Mouse (Mus musculus) myocyte (in vitro differentiated cells): ENCODE results near the gene Ank. TPM values are rescaled to one million over a fixed set of nuclear protein-coding genes. Genes with fewer than 3 reads are reported as not detected.

Source experiments
- H3K27me3 ChIP-seq: one replicate; pipeline ENCODE4 v1.6.1; 2011; ENCODE audit not compliant: control insufficient read depth, insufficient read depth, insufficient read length
- H3K36me3 ChIP-seq: one replicate; pipeline ENCODE4 v1.6.1; 2011; ENCODE audit not compliant: control insufficient read depth, insufficient read depth
- H3K4me2 ChIP-seq: one replicate; pipeline ENCODE4 v1.6.1; 2011; ENCODE audit warnings: low read depth, control low read depth
- H3K4me3 ChIP-seq: one replicate; pipeline ENCODE4 v1.5.1; 2011; ENCODE audit warnings: mild to moderate bottlenecking, control low read depth, moderate library complexity
- H3K79me2 ChIP-seq: one replicate; pipeline ENCODE4 v1.6.1; 2011; ENCODE audit not compliant: control insufficient read depth, insufficient read depth
- H3ac ChIP-seq: one replicate; pipeline ENCODE4 v1.6.1; 2011; ENCODE audit not compliant: control insufficient read depth, insufficient read length
- CEBPB ChIP-seq: IDR thresholded peaks from 2 replicates; pipeline ENCODE4 v1.6.1; 2011; ENCODE audit warnings: mild to moderate bottlenecking, moderate library complexity; ENCODE audit not compliant: poor library complexity, insufficient read depth, severe bottlenecking
- E2F4 ChIP-seq: IDR thresholded peaks from one replicate; pipeline ENCODE4 v1.6.1; 2011; ENCODE audit warnings: mild to moderate bottlenecking, control low read depth, moderate library complexity; ENCODE audit not compliant: insufficient read depth
- MAX ChIP-seq: IDR thresholded peaks from one replicate; pipeline ENCODE4 v1.6.1; 2011; ENCODE audit warnings: low read depth, mild to moderate bottlenecking, control low read depth
- MYOD1 ChIP-seq, 3 experiments: IDR thresholded peaks; one replicate each; pipeline ENCODE4 v1.6.1; 2011; ENCODE audit warnings: control low read depth in 2 of 3, low read depth in 2 of 3, mild to moderate bottlenecking in 2 of 3, moderate library complexity in 1 of 3; ENCODE audit not compliant: insufficient read length in 2 of 3, control insufficient read depth in 1 of 3
- MYOG ChIP-seq, 3 experiments: IDR thresholded peaks; one replicate each; pipeline ENCODE4 v1.6.1; 2011; ENCODE audit warnings: control low read depth in 2 of 3, low read depth in 2 of 3, mild to moderate bottlenecking in 2 of 3; ENCODE audit not compliant: insufficient read length in 2 of 3, control insufficient read depth in 1 of 3, insufficient read depth in 1 of 3
- POLR2A ChIP-seq: IDR thresholded peaks from one replicate; pipeline ENCODE4 v1.6.1; 2011; ENCODE audit warnings: low read depth, mild to moderate bottlenecking, control low read depth, moderate library complexity; ENCODE audit not compliant: insufficient read length
- POLR2AphosphoS2 ChIP-seq: IDR thresholded peaks from one replicate; pipeline ENCODE4 v1.6.1; 2011; ENCODE audit warnings: low read depth, control low read depth; ENCODE audit not compliant: insufficient read length
- REST ChIP-seq: IDR thresholded peaks from one replicate; pipeline ENCODE4 v1.6.1; 2011; ENCODE audit warnings: mild to moderate bottlenecking, control low read depth, moderate library complexity; ENCODE audit not compliant: insufficient read depth, insufficient read length
- SRF ChIP-seq: IDR thresholded peaks from one replicate; pipeline ENCODE4 v1.6.1; 2011; ENCODE audit warnings: low read depth; ENCODE audit not compliant: control insufficient read depth, insufficient read length
- TCF12 ChIP-seq: IDR thresholded peaks from one replicate; pipeline ENCODE4 v1.6.1; 2011; ENCODE audit warnings: mild to moderate bottlenecking, control low read depth; ENCODE audit not compliant: poor library complexity, insufficient read depth, severe bottlenecking
- TCF3 ChIP-seq: IDR thresholded peaks from one replicate; pipeline ENCODE4 v1.6.1; 2011; ENCODE audit warnings: low read depth, control low read depth; ENCODE audit not compliant: insufficient read length
- USF1 ChIP-seq: IDR thresholded peaks from one replicate; pipeline ENCODE4 v1.6.1; 2011; ENCODE audit warnings: low read depth, mild to moderate bottlenecking, control low read depth, moderate library complexity
- polyA plus RNA-seq: library from polyadenylated mRNA; unstranded; fragments of >200 nt; fragmentation: generic; extraction: Trizol; gene quantifications from one replicate; pipeline ENCODE4 v1.2.1, GENCODE M21; 2012; ENCODE audit warnings: missing spikeins

The Ank gene
- polyA plus RNA-seq, 1 experiment, result 103 TPM

GRCm38 (mm10) chr15:27488042-27488441, 21.6 kb downstream of the Ank start:
- Histone ChIP-seq H3K4me2 (peak overlapping the region; percentile 4), H3ac (no peak overlapping the region), H3K27me3 (no peaks in the 10 kb centered on the region), H3K79me2 (peaks cover 99% of the 10 kb centered on the region), H3K36me3 (peaks cover 11% of the 10 kb centered on the region), H3K4me3 (no peak overlapping the region)
- no peak for TF ChIP-seq SRF
- peak in 2 of 3 experiments; percentile 25 to 77 for TF ChIP-seq MYOG (IDR thresholded peaks at IDR 0.05; ENCODE audit: control insufficient read depth in 1 of 3, insufficient read depth in 1 of 3, insufficient read length in 2 of 3, low read depth in 2 of 3)
- peak in 2 of 3 experiments; percentile 13 to 61 for TF ChIP-seq MYOD1 (IDR thresholded peaks at IDR 0.05; ENCODE audit: control insufficient read depth in 1 of 3, insufficient read length in 2 of 3, low read depth in 2 of 3)

- Histone ChIP-seq H3K4me2 (no peak overlapping the region), H3ac (no peak overlapping the region), H3K79me2 (peaks cover 99% of the 10 kb centered on the region), H3K36me3 (peaks cover 15% of the 10 kb centered on the region), H3K27me3 (no peaks in the 10 kb centered on the region), H3K4me3 (no peak overlapping the region)
- no peak for TF ChIP-seq REST
- no peak for TF ChIP-seq MAX
- no peak for TF ChIP-seq E2F4
- TF ChIP-seq MYOD1 (IDR thresholded peaks at IDR 0.05; ENCODE audit: control insufficient read depth in 1 of 3, insufficient read length in 2 of 3, low read depth in 2 of 3), result no peak
- TF ChIP-seq TCF3, result no peak
- TF ChIP-seq TCF12, result no peak
- TF ChIP-seq CEBPB, result no peak
- TF ChIP-seq USF1, result no peak
- no peak for TF ChIP-seq MYOG (IDR thresholded peaks at IDR 0.05; ENCODE audit: control insufficient read depth in 1 of 3, insufficient read depth in 1 of 3, insufficient read length in 2 of 3, low read depth in 2 of 3)
- no peak for TF ChIP-seq POLR2A
- no peak for TF ChIP-seq POLR2AphosphoS2
- no peak for TF ChIP-seq SRF
Observed at GRCm38 (mm10) chr15:27490676-27491075, 24.2 kb downstream of the Ank start.

GRCm38 (mm10) chr15:27491425-27492070, 25.1 kb downstream of the Ank start:
- H3K36me3 ChIP-seq, result peaks cover 15% of the 10 kb centered on the region
- H3K4me3 ChIP-seq, result no peak overlapping the region

GRCm38 (mm10) chr15:27492156-27492555, 25.7 kb downstream of the Ank start:
- Histone ChIP-seq H3K27me3 (no peaks in the 10 kb centered on the region), H3K4me3 (no peak overlapping the region), H3ac (no peak overlapping the region), H3K79me2 (peaks cover 99% of the 10 kb centered on the region), H3K4me2 (no peak overlapping the region), H3K36me3 (peaks cover 15% of the 10 kb centered on the region)
- TF ChIP-seq TCF3 (no peak), POLR2AphosphoS2 (no peak), POLR2A (no peak), SRF (no peak), TCF12 (no peak), MYOG (IDR thresholded peaks at IDR 0.05; ENCODE audit: control insufficient read depth in 1 of 3, insufficient read depth in 1 of 3, insufficient read length in 2 of 3, low read depth in 2 of 3) (no peak), E2F4 (no peak), REST (no peak), MAX (no peak)

More at GRCm38 (mm10) chr15:27491425-27492070, 25.1 kb downstream of the Ank start:
- TF ChIP-seq SRF, result no peak
- no peak for TF ChIP-seq POLR2AphosphoS2
- no peak for TF ChIP-seq MAX
- TF ChIP-seq USF1, result no peak
- no peak overlapping the region for H3K4me2 ChIP-seq
- no peak overlapping the region for H3ac ChIP-seq
- no peaks in the 10 kb centered on the region for H3K27me3 ChIP-seq
- H3K79me2 ChIP-seq, result peaks cover 99% of the 10 kb centered on the region

- TF ChIP-seq POLR2AphosphoS2 (no peak), TCF3 (no peak), CEBPB (no peak), MYOG (IDR thresholded peaks at IDR 0.05; ENCODE audit: control insufficient read depth in 1 of 3, insufficient read depth in 1 of 3, insufficient read length in 2 of 3, low read depth in 2 of 3) (no peak), TCF12 (no peak), REST (no peak), POLR2A (no peak), MAX (no peak), SRF (no peak), MYOD1 (IDR thresholded peaks at IDR 0.05; ENCODE audit: control insufficient read depth in 1 of 3, insufficient read length in 2 of 3, low read depth in 2 of 3) (no peak), E2F4 (no peak), USF1 (no peak)
- H3K27me3 ChIP-seq, result no peaks in the 10 kb centered on the region
- no peak overlapping the region for H3K4me3 ChIP-seq
- H3ac ChIP-seq, result no peak overlapping the region
- H3K4me2 ChIP-seq, result no peak overlapping the region
- H3K79me2 ChIP-seq, result peaks cover 99% of the 10 kb centered on the region
- H3K36me3 ChIP-seq, result peaks cover 15% of the 10 kb centered on the region
Observed at GRCm38 (mm10) chr15:27492734-27493133, 26.3 kb downstream of the Ank start.

GRCm38 (mm10) chr15:27493516-27493915, 27.0 kb downstream of the Ank start:
- H3K4me2 ChIP-seq, result no peak overlapping the region

More at GRCm38 (mm10) chr15:27493516-27493915, 27.0 kb downstream of the Ank start:
- H3K36me3 ChIP-seq, result peaks cover 15% of the 10 kb centered on the region
- H3K4me3 ChIP-seq, result no peak overlapping the region
- H3K27me3 ChIP-seq, result no peaks in the 10 kb centered on the region
- H3ac ChIP-seq, result no peak overlapping the region
- H3K79me2 ChIP-seq, result peaks cover 99% of the 10 kb centered on the region
- no peak for TF ChIP-seq E2F4
- no peak for TF ChIP-seq USF1
- no peak for TF ChIP-seq SRF
- no peak for TF ChIP-seq POLR2AphosphoS2
- no peak for TF ChIP-seq MYOG (IDR thresholded peaks at IDR 0.05; ENCODE audit: control insufficient read depth in 1 of 3, insufficient read depth in 1 of 3, insufficient read length in 2 of 3, low read depth in 2 of 3)
- TF ChIP-seq MYOD1 (IDR thresholded peaks at IDR 0.05; ENCODE audit: control insufficient read depth in 1 of 3, insufficient read length in 2 of 3, low read depth in 2 of 3), result no peak
- no peak for TF ChIP-seq CEBPB
- no peak for TF ChIP-seq MAX
- TF ChIP-seq TCF3, result no peak
